Mouse (Mus musculus) yolk sac, embryonic 10.5 days (tissue): Measurements from ENCODE around the gene Gm20721.
A peak's percentile ranks its signal among the peaks of the same experiment; 100 is the strongest.
"Not testable (repeated sequence)": the region's sequence is repeated elsewhere in the genome, so short reads cannot be mapped to it uniquely, and the experiment has no call there.

Experiments
- DNase-seq: peaks from one replicate; pipeline ENCODE4 v3.0.0-alpha.2; 2017; ENCODE audit warnings: low spot score

Gene Gm20721

DNA sequence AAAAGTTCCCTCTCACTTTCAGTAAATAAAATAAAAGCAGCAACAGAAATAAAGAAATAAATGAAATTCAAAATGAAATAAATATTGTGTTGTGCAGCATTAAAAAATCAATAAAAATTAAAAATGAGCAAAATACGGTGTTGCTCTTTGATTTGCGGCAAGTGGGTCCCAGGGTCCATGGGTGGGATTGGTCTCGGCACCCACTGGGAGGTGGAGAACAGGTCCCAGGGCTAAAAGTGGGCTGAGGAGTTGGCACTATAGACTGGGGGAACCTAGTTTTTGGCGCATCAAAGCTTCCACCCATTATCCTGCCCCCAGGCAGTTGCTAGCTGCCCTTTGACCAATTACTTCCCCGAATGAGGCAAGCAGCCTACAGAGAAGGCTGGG is at the start of gene Gm20721:
Gene Gm20721, minus strand, starts transcription at position 101 of the 387 bp plus-strand sequence.
- no peak for DNase-seq

GRCm38 (mm10) chr2:174393383-174393782 is 46.9 kb upstream of the Gm20721 start:
- DNase-seq = no peak

DNA sequence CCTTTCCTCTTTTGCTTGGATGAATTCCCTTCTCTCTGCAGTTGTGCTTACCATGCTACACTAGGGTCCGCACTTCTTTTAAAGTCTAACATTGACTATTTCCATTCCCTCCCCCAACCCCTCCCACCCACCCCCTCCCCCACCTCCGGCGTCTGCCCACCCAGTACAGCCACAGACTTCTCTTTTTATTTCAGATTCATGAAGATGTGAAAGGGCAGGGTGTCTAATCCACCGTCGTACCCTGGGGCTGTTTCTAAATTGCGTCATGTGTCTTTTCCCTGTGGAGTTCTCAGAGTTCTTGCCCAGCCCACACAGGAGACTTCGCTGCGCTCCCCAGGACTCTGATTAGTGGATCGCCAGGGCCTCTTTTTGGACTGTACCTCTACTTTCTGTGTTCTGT is 46.0 kb upstream of the Gm20721 start:
- no peak for DNase-seq

DNA sequence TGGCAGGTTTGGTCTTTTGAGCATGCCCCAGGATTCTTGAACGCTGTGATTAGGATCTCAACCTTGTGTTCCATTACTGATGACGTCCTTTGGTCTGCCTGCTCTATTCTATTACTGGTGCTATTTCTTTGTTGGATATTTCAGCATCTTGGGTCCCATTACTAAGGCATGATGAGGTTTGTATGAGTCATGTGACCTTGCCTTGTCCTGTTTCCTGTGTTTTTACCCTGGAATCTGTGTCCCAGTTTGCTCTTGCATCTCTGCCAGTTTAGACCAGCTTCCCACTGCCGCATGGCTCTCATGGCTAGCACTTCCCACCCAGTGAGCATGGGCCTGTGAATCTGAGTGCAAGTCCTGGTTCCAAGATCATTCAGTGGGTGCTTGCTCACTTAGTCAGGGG is 45.4 kb upstream of the Gm20721 start:
- DNase-seq = no peak

DNA sequence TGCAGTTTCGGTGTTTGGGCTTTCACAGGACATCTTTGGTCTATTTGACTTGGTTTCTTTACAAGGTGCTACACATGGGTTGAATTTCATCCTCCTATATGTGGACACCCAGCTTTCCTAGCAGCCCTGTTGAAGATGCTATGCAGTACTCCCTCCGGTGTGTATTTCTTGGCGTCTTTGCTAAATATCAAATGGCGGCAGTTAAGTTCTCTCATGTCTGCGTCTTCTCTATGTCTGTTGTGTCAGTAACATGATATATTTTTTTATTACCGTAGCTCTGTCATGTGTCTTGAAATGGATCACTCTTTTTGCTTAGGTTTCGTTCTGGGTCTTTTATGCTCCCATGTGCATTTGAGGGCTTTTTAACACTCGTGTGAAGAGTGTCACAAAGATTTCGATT is 34.5 kb upstream of the Gm20721 start:
- no peak for DNase-seq

GRCm38 (mm10) chr2:174366571-174366970 is 20.1 kb upstream of the Gm20721 start:
- no peak for DNase-seq

DNA sequence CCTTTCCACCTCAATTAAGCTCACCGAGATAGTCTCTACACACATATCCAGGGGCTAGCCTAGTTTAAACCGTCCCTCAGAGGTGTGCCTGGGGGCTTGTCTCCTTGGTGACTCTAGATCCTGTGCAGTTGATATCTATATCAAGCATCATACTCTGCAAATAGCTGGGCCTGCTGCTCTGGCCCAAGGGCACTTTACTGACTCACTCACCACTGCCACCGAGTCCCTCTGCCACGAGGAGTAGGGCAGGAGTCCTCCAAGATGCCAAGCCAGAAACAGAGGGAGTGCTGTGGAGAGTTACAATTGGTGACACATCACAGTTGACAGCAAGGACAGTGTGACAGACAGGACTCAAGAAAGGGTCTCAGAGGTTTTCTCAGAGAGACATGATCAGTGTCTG is 13.1 kb upstream of the Gm20721 start:
- DNase-seq = no peak

- DNase-seq = no peak
These were observed 12.0 kb upstream of the Gm20721 start for GRCm38 (mm10) chr2:174358516-174358915.

- DNase-seq = not testable (repeated sequence)
These were observed 622 bp upstream of the Gm20721 start for GRCm38 (mm10) chr2:174346999-174347668.

DNA sequence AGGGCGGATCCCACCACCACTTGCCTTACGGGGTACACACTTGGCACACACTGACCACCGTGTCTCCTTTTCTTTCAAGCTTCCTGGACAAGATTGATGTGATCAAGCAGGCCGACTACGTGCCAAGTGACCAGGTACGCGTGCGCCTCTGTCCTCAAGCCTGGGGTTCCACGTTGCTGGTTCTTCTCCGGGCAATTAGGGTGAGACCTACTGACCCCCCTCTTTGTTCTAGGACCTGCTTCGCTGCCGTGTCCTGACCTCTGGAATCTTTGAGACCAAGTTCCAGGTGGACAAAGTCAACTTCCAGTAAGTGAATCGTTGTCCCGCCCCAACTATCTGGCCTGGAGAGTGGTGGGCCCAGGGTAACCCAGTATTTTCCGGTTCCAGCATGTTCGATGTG is 1.5 kb downstream of the Gm20721 start:
- no peak for DNase-seq

DNA sequence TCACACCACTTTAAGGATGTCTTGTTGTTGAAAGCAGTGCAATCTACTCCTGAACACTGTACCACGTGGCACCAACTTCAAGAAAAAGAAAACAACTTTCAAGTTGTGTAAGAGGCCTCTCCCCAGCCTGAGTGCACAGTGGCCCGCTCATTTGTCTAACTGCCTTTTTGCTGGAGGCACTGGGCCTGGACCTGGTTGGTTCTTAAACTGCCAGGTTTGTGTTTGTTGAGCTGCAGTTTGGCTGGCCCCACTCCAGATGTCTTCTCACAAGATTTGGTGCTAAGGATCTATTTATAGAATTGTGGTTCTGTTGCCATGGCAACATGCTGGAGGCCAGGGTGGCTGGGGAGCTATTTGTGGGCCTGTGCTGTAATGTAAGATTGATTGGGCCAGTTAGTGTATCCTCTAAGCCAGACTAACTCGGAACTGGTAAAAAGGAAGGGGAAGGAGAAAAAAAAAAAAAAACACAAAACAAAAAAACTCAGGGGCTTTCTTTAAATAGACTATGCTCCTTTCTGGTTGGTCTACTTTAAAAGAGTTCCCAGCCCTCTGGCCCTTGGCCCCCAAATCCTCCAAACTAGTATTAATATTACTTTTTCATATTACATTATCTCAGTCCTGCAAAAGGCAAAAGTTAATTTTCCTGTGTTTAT is 2.4 kb downstream of the Gm20721 start:
- peak; percentile 50 for DNase-seq

GRCm38 (mm10) chr2:174343566-174343965 is 2.9 kb downstream of the Gm20721 start:
- no peak for DNase-seq

DNA sequence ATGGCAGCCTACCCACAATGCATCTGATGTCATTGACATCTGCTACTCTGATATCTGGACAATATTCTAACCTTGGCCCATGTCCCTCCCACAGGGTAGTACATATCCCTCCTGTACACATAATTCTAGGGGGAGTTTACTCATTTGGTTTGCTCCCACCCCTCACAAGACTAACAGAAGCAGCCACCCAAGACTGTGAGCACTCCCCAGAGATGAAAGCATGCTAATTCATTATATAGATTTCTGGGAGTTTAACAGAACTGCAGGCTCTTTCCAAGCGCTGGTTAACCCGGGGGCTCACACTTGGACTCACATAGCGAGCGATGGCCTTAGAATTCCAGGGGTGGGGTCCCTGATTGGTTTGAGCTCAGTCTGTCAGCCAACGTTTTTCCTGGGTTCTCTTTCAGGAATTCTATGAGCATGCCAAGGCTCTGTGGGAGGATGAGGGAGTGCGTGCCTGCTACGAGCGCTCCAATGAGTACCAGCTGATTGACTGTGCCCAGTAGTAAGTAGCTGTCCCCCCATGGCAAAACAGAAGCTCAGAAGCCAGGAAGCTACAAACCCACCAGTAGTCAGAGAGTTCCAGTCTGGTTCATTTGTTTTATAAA is 3.6 kb downstream of the Gm20721 start:
- no peak for DNase-seq

DNA sequence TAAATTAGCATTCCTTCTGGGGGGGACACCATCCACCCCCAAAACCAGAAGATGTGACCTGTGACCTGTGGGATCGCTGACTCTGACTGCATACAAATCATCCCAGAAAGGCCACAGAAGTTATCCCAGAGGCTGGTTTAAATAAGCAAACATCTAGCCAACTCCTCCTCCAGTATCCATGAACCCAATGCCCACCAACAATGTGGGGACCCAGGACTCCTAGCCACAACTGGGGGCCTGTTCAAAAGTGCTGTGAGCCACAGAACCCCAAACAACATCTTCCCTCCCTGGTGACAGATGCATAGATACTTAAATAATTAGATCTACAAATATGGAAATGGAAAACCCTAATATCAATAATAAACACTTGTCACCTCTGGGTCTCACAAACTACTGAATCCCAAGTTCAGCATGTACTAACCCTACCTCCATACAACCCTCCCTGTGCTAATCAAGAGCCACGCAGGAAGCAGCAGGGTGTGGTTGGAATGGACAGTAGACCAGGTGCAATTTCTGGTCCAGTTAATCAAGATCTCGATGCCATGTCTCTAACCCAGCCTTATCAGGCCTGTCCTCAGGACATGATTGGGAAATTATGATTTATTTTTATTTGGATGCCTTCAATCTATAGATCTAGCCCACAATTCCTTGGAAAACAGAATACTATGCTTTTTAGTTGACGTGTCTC is 5.5 kb downstream of the Gm20721 start:
- DNase-seq = no peak

DNA sequence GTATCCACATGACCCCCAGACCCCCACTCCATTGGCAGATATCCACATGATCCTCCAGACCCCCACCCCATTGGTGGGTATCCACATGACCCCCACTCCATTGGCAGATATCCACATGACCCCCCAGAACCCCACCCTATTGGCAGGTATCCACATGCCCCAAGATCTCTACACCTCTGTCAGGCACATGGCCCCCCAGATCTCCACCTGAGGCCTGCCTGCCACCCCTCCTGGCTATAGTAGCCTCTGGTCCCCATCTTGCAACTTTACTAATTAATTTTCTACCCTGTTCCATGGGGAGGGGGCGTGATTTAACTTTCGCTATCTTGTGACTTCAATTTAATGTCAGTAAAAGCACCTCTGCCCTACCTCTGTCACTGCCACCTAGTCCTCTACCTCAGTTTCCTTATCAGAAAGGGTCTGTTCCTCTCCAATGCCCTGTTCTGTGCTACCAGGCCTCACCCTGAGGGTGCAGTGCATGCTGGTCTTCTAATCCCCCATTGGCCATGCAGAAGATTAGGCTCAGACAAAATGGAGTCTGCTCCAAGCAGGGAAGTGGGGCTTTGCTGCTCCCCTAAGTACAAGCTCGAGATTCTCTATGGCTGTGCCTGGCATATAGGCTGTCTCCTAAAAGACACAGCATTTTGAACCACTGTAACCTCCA is 6.2 kb downstream of the Gm20721 start:
- DNase-seq = no peak

- no peak for DNase-seq
These were observed 6.8 kb downstream of the Gm20721 start for GRCm38 (mm10) chr2:174339701-174340100.

GRCm38 (mm10) chr2:174337275-174337674 is 9.2 kb downstream of the Gm20721 start:
- no peak for DNase-seq

DNA sequence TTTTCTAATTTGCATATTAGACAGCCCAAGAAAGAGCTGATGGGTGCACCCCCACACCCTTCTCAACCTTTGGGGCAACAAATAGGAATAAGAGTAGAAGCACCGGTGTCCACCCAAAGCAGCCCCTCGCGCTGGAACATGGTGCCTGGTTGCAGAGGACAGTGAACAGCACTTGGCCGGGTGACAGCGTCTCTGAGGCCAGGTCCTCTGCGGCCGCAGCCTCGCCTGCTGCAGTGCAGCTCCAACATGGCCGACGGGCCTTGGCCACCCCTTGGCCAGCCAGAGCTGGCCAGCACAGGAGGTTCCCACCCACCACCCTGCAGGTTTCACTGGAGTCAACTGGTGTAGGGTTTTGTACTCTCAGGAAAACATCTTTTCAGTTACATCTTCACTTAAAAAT is 12.1 kb downstream of the Gm20721 start:
- DNase-seq = no peak

- no peak for DNase-seq
These were observed 13.1 kb downstream of the Gm20721 start for GRCm38 (mm10) chr2:174333239-174333890.

DNA sequence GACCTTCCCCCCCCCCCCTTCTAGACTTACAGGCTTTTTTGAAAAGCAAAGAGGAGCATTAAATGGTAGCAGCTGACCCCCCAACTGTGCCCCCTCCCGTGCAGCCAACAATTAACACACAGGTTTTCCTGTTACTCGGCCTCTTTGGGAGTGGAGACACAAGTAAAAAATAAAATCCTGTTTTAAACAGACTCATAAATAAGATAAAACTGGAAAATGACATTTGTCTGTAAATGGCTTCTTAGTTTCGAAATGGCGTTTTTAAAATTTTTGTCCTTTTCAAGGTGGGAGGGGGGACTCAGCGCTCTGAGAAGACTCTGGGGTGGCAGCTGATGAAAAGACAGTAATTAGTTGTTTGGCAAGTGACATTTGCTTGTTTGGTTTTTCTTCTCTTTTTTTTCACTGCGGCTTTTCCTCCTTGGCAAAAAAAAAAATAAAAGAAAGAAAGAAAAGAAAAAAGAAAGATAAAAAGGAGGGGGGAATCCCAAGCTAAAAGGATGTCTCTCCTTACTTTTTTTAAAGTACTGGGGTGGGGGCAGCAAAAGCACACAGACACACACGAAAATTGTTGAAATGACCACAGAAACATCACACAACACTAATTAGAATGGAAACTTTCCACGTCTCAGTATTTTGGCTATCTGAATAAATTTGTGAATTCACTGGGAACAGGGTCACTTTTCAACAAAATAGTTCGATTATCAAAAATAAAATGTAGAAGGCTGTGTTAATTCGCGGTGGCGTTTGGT is 15.1 kb downstream of the Gm20721 start:
- DNase-seq = no peak

- DNase-seq = peak; percentile 83
These were observed 15.8 kb downstream of the Gm20721 start for GRCm38 (mm10) chr2:174330616-174331191.
